Mouse (Mus musculus) bone marrow macrophage, adult 2 months (primary cell): Measurements from ENCODE around the gene Tcf20. TPM values are rescaled to one million over a fixed set of nuclear protein-coding genes. Genes with fewer than 3 reads are reported as not detected.

Source experiments
- H3K27ac ChIP-seq: 2 replicates; pipeline ENCODE4 v1.5.1; 2012; ENCODE audit warnings: low read depth, low read length; ENCODE audit not compliant: insufficient read depth
- H3K4me1 ChIP-seq: 2 replicates; pipeline ENCODE4 v1.6.1; 2012; ENCODE audit warnings: low read length; ENCODE audit not compliant: control insufficient read depth, insufficient read depth
- H3K4me3 ChIP-seq: 2 replicates; pipeline ENCODE4 v1.5.1; 2012; ENCODE audit warnings: mild to moderate bottlenecking, low read length, moderate library complexity; ENCODE audit not compliant: insufficient read depth
- CTCF ChIP-seq: IDR thresholded peaks from 2 replicates; pipeline ENCODE4 v1.5.1; 2012; ENCODE audit warnings: low read depth, mild to moderate bottlenecking, low read length, moderate library complexity
- POLR2A ChIP-seq: IDR thresholded peaks from 2 replicates; pipeline ENCODE4 v1.6.1; 2012; ENCODE audit warnings: mild to moderate bottlenecking, low read depth, low read length, borderline replicate concordance
- polyA plus RNA-seq: library from polyadenylated mRNA; stranded (reverse); fragments of >200 nt; gene quantifications from 2 replicates; pipeline ENCODE4 v1.2.4, GENCODE M21; 2012; ENCODE audit not compliant: missing spikeins, insufficient read depth, insufficient read length

Tcf20 gene
- polyA plus RNA-seq, 1 experiment = 21.4 TPM

GRCm38 (mm10) chr15:82982724-82983415 is 4.8 kb downstream of the Tcf20 start:
- TF ChIP-seq POLR2A (no peak), CTCF (no peak)
- Histone ChIP-seq H3K4me1 (no peaks in the 10 kb centered on the region), H3K4me3 (no peak overlapping the region), H3K27ac (no peak overlapping the region)

GRCm38 (mm10) chr15:82981676-82982520 is 5.8 kb downstream of the Tcf20 start:
- H3K4me1 ChIP-seq = no peaks in the 10 kb centered on the region
- no peak overlapping the region for H3K27ac ChIP-seq
- no peak for TF ChIP-seq POLR2A
- no peak overlapping the region for H3K4me3 ChIP-seq

- TF ChIP-seq CTCF (no peak), POLR2A (no peak)
- H3K4me1 ChIP-seq = no peaks in the 10 kb centered on the region
- no peak overlapping the region for H3K27ac ChIP-seq
- H3K4me3 ChIP-seq = no peak overlapping the region
These were observed 8.1 kb downstream of the Tcf20 start for GRCm38 (mm10) chr15:82979531-82979930.

GRCm38 (mm10) chr15:82974471-82974870 is 13.2 kb downstream of the Tcf20 start:
- TF ChIP-seq POLR2A = no peak
- no peak for TF ChIP-seq CTCF
- H3K4me1 ChIP-seq = no peaks in the 10 kb centered on the region
- no peak overlapping the region for H3K4me3 ChIP-seq
- H3K27ac ChIP-seq = no peak overlapping the region

GRCm38 (mm10) chr15:82969206-82969721 is 18.4 kb downstream of the Tcf20 start:
- H3K4me3 ChIP-seq = no peak overlapping the region
- H3K27ac ChIP-seq = no peak overlapping the region
- H3K4me1 ChIP-seq = no peaks in the 10 kb centered on the region
- no peak for TF ChIP-seq CTCF
- TF ChIP-seq POLR2A = no peak

GRCm38 (mm10) chr15:82968449-82968848 is 19.2 kb downstream of the Tcf20 start:
- H3K4me3 ChIP-seq = no peak overlapping the region

GRCm38 (mm10) chr15:82967947-82968346 is 19.7 kb downstream of the Tcf20 start:
- no peak overlapping the region for H3K27ac ChIP-seq
- no peak for TF ChIP-seq CTCF
- TF ChIP-seq POLR2A = no peak
- H3K4me1 ChIP-seq = no peaks in the 10 kb centered on the region
- no peak overlapping the region for H3K4me3 ChIP-seq

More at GRCm38 (mm10) chr15:82968449-82968848, 19.2 kb downstream of the Tcf20 start:
- H3K27ac ChIP-seq = no peak overlapping the region
- H3K4me1 ChIP-seq = no peaks in the 10 kb centered on the region
- TF ChIP-seq CTCF (no peak), POLR2A (no peak)

GRCm38 (mm10) chr15:82964266-82964825 is 23.3 kb downstream of the Tcf20 start:
- TF ChIP-seq CTCF (no peak), POLR2A (no peak)
- Histone ChIP-seq H3K4me1 (no peaks in the 10 kb centered on the region), H3K27ac (no peak overlapping the region), H3K4me3 (no peak overlapping the region)

- no peaks in the 10 kb centered on the region for H3K4me1 ChIP-seq
- H3K27ac ChIP-seq = no peak overlapping the region
- TF ChIP-seq CTCF (no peak), POLR2A (no peak)
- no peak overlapping the region for H3K4me3 ChIP-seq
These were observed 24.0 kb downstream of the Tcf20 start for GRCm38 (mm10) chr15:82963556-82964156.
